Mouse (Mus musculus) heart, postnatal 25 days (tissue): ENCODE measurements at regions not wholly inside any gene's neighbourhood (a gene's known extent, or its start where the extent isn't known, plus 50 kb on each side); places are given as distances from the start of the nearest gene placed in this dataset.
"Not testable (repeated sequence)": the region's sequence is repeated elsewhere in the genome, so short reads cannot be mapped to it uniquely, and the experiment has no call there.

Source experiments
- DNase-seq: peaks from one replicate; pipeline ENCODE4 v3.0.0; 2022; ENCODE audit warnings: low spot score
- intact Hi-C: fragments of 180-260 bp; cut with DNase I; formaldehyde crosslinking; loops from one replicate; pipeline ENCODE4 v1.15.1; 2025

DNA sequence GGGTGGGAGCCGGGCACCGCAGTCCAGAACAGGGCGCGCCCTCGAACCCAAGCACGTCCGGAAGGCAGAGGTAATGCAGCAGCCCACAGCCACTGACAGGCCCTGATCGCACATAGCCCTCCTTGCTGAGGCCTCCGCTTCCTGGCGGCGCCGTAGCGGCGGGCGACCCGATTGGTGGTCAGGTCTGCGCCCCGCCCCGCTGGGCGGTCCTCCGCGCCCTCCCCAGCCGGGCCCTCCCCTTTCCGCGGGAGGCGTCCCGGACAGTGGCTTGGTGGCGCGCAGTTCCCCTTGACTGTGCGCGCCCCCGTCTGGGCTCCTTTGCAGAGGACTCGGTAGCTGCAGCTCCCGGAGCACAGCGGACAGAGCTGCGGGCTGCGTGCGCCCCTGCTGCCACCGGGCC lies 375.5 kb upstream of the Asap2 start:
- intact Hi-C loops, result not testable (repeated sequence)
- DNase-seq, result peak; percentile 76
